Mouse (Mus musculus): Measurements from ENCODE around the gene Onecut1. TPM values are rescaled to one million over a fixed set of nuclear protein-coding genes. Genes with fewer than 3 reads are reported as not detected.

Onecut1 gene
- polyA plus RNA-seq, 1 experiment from 2014 or later, result 9.1 TPM

DNA sequence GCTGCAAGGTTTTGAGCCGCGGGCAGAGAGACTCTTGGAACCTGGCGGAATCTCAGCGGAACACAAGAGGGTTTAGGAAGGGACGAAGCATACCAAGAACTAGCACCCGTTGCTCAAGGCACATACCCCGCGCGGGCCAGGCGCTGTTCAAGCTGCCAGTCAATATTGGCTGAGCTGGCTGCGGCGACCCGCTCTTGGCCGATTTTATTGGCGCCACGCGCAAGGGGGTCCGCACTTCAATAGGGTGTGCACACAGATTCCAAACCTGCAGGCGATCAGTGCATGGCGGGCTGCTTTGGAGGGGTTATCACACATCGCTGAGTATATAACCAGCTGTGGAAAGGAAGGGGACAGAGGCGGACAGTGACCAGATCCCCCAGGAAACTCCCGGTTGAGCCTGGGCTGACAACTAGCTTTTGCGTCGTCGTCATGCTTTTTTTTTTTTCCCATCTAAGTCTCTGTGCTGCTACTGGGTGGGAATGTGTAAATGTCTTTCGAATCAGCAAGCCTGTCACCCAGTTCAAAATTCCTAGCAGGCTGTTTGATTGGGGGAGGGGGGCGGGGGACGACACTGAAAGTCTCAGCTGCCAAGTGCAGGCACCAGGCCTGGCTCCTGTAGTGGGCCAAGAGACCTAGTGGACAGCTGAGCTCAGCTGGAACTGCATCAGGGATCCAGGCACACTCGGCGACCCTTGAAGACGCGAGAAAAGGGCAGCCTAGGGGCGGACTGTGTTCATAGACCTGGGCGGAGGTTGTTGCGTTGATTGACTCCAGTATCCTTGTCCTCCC, 2.1 kb downstream of the Onecut1 start:
- no peak for DNase-seq
- Histone ChIP-seq H3K27ac (replicated peaks; ENCODE audit: low read depth, low read length) (peak overlapping the region; percentile 84), H3K9ac (replicated peaks; ENCODE audit: low read length) (peak overlapping the region; percentile 66)

DNA sequence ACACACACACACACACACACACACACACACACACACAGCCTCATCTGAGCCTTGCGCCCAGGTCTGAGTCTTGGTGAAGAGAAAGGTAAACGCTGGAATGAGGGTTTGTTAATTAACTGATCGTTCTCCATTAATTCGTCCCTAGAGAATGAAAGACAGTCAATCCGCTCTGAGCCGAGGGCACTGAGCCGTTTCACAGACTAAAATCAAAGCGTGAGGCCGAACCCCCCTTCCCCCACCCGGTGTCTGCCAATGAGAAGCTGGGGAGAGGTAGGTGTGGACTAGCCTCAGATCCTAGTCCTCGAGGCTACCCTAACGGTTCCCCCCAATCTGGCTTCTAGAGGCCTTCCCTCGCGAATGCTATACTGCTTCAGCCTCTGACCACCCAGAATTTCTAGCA, 2.8 kb downstream of the Onecut1 start:
- Histone ChIP-seq H3K4me2 (ENCODE audit: low read length) (peak overlapping the region; percentile 91), H3K9me3 (ENCODE audit: control insufficient read depth, low read length) (no peaks in the 10 kb centered on the region), H3K27me3 (ENCODE audit: control insufficient read depth, insufficient read depth, low read length) (peaks cover 72% of the 10 kb centered on the region), H3K9ac (replicated peaks; ENCODE audit: low read length) (peak overlapping the region; percentile 66), H3K4me3 (replicated peaks; ENCODE audit: low read depth, low read length) (peak overlapping the region; percentile 56), H3K27ac (replicated peaks; ENCODE audit: low read depth, low read length) (peak overlapping the region; percentile 84), H3K4me1 (ENCODE audit: control insufficient read depth, insufficient read depth, low read length) (peaks cover 32% of the 10 kb centered on the region), H3K36me3 (ENCODE audit: control insufficient read depth, insufficient read depth, low read length) (no peaks in the 10 kb centered on the region)
- DNase-seq, result peak; percentile 46
- 2% methylated on average over 14 of the region's 14 CpGs for WGBS
- ATAC-seq (ENCODE audit: low FRiP score, low TSS enrichment), result no peak

More for the DNA sequence above, 2.1 kb downstream of the Onecut1 start:
- Histone ChIP-seq H3K4me3 (replicated peaks; ENCODE audit: low read depth, low read length) (peak overlapping the region; percentile 56), H3K27me3 (ENCODE audit: control insufficient read depth, insufficient read depth, low read length) (peaks cover 78% of the 10 kb centered on the region), H3K9me3 (ENCODE audit: control insufficient read depth, low read length) (no peaks in the 10 kb centered on the region), H3K36me3 (ENCODE audit: control insufficient read depth, insufficient read depth, low read length) (no peaks in the 10 kb centered on the region), H3K4me2 (ENCODE audit: low read length) (peak overlapping the region; percentile 91), H3K4me1 (ENCODE audit: control insufficient read depth, insufficient read depth, low read length) (peaks cover 32% of the 10 kb centered on the region)
- under 1% methylated on average over 36 of the region's 36 CpGs for WGBS
- no peak for ATAC-seq (ENCODE audit: low FRiP score, low TSS enrichment)

- peak overlapping the region; percentile 83 for H3K27ac ChIP-seq (replicated peaks; ENCODE audit: low read depth, low read length)
- 4% methylated on average over 27 of the region's 27 CpGs for WGBS
- H3K4me3 ChIP-seq (replicated peaks; ENCODE audit: low read depth, low read length), result peak overlapping the region; percentile 56
- peak overlapping the region; percentile 59 for H3K9ac ChIP-seq (replicated peaks; ENCODE audit: low read length)
- H3K4me2 ChIP-seq (ENCODE audit: low read length), result peak overlapping the region; percentile 91
- H3K4me1 ChIP-seq (ENCODE audit: control insufficient read depth, insufficient read depth, low read length), result peaks cover 34% of the 10 kb centered on the region
- H3K9me3 ChIP-seq (ENCODE audit: control insufficient read depth, low read length), result no peaks in the 10 kb centered on the region
- no peaks in the 10 kb centered on the region for H3K36me3 ChIP-seq (ENCODE audit: control insufficient read depth, insufficient read depth, low read length)
- peaks cover 51% of the 10 kb centered on the region for H3K27me3 ChIP-seq (ENCODE audit: control insufficient read depth, insufficient read depth, low read length)
- peak; percentile 55 for DNase-seq
- no peak for ATAC-seq (ENCODE audit: low FRiP score, low TSS enrichment)
These were observed 5.0 kb downstream of the Onecut1 start for GRCm38 (mm10) chr9:74866596-74867313.

DNA sequence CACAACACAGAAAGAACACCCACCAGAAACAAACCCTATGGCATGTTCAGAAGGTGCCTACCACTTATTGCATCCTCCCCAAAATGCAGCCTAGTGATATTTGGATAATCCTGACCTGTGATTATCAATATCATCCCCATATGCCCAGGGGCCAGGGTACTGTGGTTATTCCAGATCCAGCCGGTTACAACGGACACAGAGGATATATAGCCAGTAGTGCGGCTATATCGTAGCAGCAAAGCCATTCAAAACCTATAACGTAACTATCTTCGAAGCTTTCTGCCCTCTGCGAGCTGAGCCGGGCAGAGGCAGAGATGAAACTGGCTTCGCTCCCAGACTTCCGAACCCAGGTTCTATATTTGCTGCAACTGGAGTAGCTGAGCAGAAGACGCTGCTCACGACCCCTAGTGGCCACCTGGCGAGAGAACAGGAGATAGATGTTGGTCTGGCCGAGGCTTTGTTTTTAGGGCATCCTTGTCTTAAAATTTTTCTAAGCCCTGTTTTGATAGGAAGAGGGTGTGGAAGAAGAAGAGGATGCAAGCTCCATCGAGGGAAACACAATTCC, 6.0 kb downstream of the Onecut1 start:
- Histone ChIP-seq H3K36me3 (ENCODE audit: control insufficient read depth, insufficient read depth, low read length) (no peaks in the 10 kb centered on the region), H3K4me2 (ENCODE audit: low read length) (peak overlapping the region; percentile 91), H3K4me3 (replicated peaks; ENCODE audit: low read depth, low read length) (peak overlapping the region; percentile 56), H3K27me3 (ENCODE audit: control insufficient read depth, insufficient read depth, low read length) (peaks cover 44% of the 10 kb centered on the region), H3K27ac (replicated peaks; ENCODE audit: low read depth, low read length) (peak overlapping the region; percentile 83), H3K9ac (replicated peaks; ENCODE audit: low read length) (peak overlapping the region; percentile 59), H3K9me3 (ENCODE audit: control insufficient read depth, low read length) (no peaks in the 10 kb centered on the region), H3K4me1 (ENCODE audit: control insufficient read depth, insufficient read depth, low read length) (peaks cover 32% of the 10 kb centered on the region)
- DNase-seq, result peak; percentile 90
- WGBS, result 4% methylated on average over 15 of the region's 15 CpGs
- ATAC-seq (ENCODE audit: low FRiP score, low TSS enrichment), result 0 out of 2 replicates have a peak, but pooled peaks have one; percentile 53

DNA sequence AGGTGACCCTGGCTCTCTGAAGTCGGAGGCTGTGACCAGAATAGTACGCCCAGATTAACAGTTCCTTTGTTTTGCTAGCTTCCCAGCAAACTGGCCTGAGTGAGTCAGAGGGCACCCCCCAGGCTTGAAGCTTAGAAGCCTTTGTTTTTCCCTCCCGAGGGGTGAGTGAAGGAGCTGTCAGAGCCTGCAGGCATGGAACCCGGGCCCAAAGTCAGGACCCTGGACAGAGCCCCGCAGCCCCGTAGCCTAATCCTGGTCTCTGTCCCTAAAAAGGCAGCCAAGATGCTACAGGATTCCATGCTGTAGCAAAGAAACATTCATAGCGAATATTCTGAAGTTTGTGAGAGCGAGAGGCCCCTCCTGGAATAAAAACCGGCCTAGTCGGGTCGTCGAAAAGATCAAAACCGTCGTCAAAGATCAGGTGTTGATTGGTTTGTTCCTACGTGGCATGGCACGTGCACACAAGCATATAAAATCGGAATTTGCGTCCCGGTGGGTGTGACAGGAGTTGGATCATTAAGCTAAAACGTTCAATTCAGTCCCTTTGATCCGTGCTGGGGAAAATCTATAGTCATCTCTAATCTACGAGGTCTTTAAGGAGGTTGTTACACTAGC, 6.7 kb downstream of the Onecut1 start:
- DNase-seq (peak; percentile 62), ATAC-seq (ENCODE audit: low FRiP score, low TSS enrichment) (no peak)
- Histone ChIP-seq H3K27ac (replicated peaks; ENCODE audit: low read depth, low read length) (peak overlapping the region; percentile 83), H3K9me3 (ENCODE audit: control insufficient read depth, low read length) (no peaks in the 10 kb centered on the region), H3K4me1 (ENCODE audit: control insufficient read depth, insufficient read depth, low read length) (peaks cover 27% of the 10 kb centered on the region), H3K9ac (replicated peaks; ENCODE audit: low read length) (peak overlapping the region; percentile 51), H3K36me3 (ENCODE audit: control insufficient read depth, insufficient read depth, low read length) (no peaks in the 10 kb centered on the region), H3K4me2 (ENCODE audit: low read length) (peak overlapping the region; percentile 91), H3K27me3 (ENCODE audit: control insufficient read depth, insufficient read depth, low read length) (peaks cover 39% of the 10 kb centered on the region), H3K4me3 (replicated peaks; ENCODE audit: low read depth, low read length) (peak overlapping the region; percentile 22)
- 2% methylated on average over 22 of the region's 22 CpGs for WGBS

DNA sequence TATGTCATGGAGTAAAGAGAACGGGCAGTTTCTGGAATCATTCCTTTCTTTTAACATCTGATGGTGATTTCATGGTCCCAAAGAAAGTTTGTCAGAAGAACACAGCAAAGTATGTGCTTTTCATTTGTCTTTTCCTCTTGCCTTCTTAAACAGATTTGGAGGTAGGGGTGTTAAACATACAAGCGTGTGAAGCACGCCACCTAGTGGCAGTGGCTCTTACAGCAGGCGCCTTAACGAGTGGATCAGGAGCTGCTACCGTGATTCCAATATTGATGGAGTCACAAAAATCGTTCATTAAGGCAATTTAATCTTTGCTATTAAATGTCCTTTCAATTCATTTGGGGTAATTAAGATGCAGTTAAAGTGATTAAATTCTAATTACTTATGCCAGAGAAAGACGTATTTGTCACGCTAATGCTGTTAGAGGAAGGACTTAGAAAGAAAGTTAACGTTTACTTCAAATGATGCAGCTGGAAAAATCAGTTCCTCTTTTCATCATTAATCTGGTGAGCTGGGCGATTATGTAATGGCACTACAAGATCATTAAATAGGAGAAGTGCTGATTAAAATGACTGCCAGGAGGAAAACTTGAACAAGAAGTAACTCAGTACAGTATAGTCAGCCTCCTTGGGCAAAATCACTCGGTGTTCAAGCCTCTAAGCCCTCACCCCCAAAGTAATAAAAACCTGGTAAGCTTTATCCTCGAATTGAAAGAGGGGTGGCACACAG, 9.4 kb downstream of the Onecut1 start:
- no peak overlapping the region for H3K9ac ChIP-seq (replicated peaks; ENCODE audit: low read length)
- H3K27me3 ChIP-seq (ENCODE audit: control insufficient read depth, insufficient read depth, low read length), result peaks cover 19% of the 10 kb centered on the region
- no peak overlapping the region for H3K27ac ChIP-seq (replicated peaks; ENCODE audit: low read depth, low read length)
- WGBS, result 21% methylated on average over 13 of the region's 13 CpGs
- no peaks in the 10 kb centered on the region for H3K9me3 ChIP-seq (ENCODE audit: control insufficient read depth, low read length)
- H3K4me3 ChIP-seq (replicated peaks; ENCODE audit: low read depth, low read length), result no peak overlapping the region
- no peaks in the 10 kb centered on the region for H3K36me3 ChIP-seq (ENCODE audit: control insufficient read depth, insufficient read depth, low read length)
- H3K4me1 ChIP-seq (ENCODE audit: control insufficient read depth, insufficient read depth, low read length), result peaks cover 19% of the 10 kb centered on the region
- ATAC-seq (ENCODE audit: low FRiP score, low TSS enrichment) (no peak), DNase-seq (peak; percentile 93)
- H3K4me2 ChIP-seq (ENCODE audit: low read length), result peak overlapping the region; percentile 26; the same call in 1 of the 2 replicates

DNA sequence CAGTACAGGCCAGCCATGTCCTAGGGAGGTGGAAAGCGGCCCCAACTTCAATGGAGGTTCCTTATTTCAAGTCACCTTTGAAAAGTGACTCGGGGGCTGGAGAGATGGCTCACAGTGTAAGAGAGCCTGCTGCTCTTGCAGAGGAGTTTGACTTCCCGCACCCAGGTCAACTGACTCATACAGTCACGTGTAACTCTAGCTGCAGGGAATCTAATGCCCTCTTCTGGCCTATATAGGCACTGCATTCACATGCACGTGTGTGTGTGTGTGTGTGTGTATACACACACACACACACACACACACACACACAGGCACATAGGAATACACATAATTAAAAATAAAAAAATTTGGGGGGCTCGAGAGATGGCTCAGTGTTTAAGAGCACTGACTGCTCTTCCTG, 14.6 kb downstream of the Onecut1 start:
- Histone ChIP-seq H3K27me3 (ENCODE audit: control insufficient read depth, insufficient read depth, low read length) (no peaks in the 10 kb centered on the region), H3K36me3 (ENCODE audit: control insufficient read depth, insufficient read depth, low read length) (no peaks in the 10 kb centered on the region), H3K4me1 (ENCODE audit: control insufficient read depth, insufficient read depth, low read length) (no peaks in the 10 kb centered on the region), H3K27ac (replicated peaks; ENCODE audit: low read depth, low read length) (no peak overlapping the region), H3K4me3 (replicated peaks; ENCODE audit: low read depth, low read length) (no peak overlapping the region), H3K9ac (replicated peaks; ENCODE audit: low read length) (no peak overlapping the region), H3K4me2 (ENCODE audit: low read length) (no peak overlapping the region), H3K9me3 (ENCODE audit: control insufficient read depth, low read length) (no peaks in the 10 kb centered on the region)
- 75% methylated on average over 6 of the region's 6 CpGs for WGBS
- DNase-seq (no peak), ATAC-seq (ENCODE audit: low FRiP score, low TSS enrichment) (no peak)

DNA sequence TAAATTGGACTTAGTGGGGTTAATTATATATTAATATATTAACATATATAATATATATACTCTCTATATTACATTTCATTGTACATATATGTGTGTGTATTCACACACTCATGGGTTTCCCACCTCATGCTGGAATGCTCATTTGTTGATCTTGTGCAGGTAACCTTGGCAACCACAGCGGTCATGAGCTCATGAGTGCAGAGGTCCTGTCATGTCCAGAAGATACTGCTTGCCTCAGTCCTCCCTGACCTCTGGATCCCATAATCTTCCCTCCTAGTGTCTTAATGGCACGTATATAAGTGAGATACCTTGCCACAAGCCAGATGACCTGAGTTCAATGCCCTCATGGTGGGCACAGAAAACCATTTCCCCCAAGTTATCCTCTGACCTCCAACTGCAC, 16.0 kb downstream of the Onecut1 start:
- Histone ChIP-seq H3K36me3 (ENCODE audit: control insufficient read depth, insufficient read depth, low read length) (no peaks in the 10 kb centered on the region), H3K9ac (replicated peaks; ENCODE audit: low read length) (no peak overlapping the region), H3K27me3 (ENCODE audit: control insufficient read depth, insufficient read depth, low read length) (no peaks in the 10 kb centered on the region), H3K27ac (replicated peaks; ENCODE audit: low read depth, low read length) (no peak overlapping the region), H3K4me1 (ENCODE audit: control insufficient read depth, insufficient read depth, low read length) (no peaks in the 10 kb centered on the region), H3K9me3 (ENCODE audit: control insufficient read depth, low read length) (no peaks in the 10 kb centered on the region), H3K4me2 (ENCODE audit: low read length) (no peak overlapping the region), H3K4me3 (replicated peaks; ENCODE audit: low read depth, low read length) (no peak overlapping the region)
- 82% methylated on average over 2 of the region's 2 CpGs for WGBS
- ATAC-seq (ENCODE audit: low FRiP score, low TSS enrichment) (no peak), DNase-seq (no peak)

Measured in midbrain, embryonic 14.5 days (tissue).